Mouse (Mus musculus) neutrophil, adult 5-6 weeks (primary cell): Measurements from ENCODE around the gene Cdh6. TPM values are rescaled to one million over a fixed set of nuclear protein-coding genes. Genes with fewer than 3 reads are reported as not detected.

Source experiments
- ATAC-seq: fragments of 151-379, 151-347 bp; 2 replicates; pipeline ENCODE4 v1.8.0; 2017; ENCODE audit warnings: mild to moderate bottlenecking, moderate TSS enrichment; ENCODE audit not compliant: insufficient number of reproducible peaks, poor library complexity, low FRiP score, severe bottlenecking; ENCODE audit errors: extremely low read depth
- total RNA-seq: library from RNA; stranded (forward); fragments of 200-1000 nt; gene quantifications from 2 replicates; pipeline ENCODE4 v1.2.3, GENCODE M21; 2017

Gene Cdh6
- total RNA-seq: 0.23 TPM in 1 of 2 replicates, not detected in the other

- ATAC-seq: no peak
Measured at GRCm38 (mm10) chr15:13173071-13173778, at the start of gene Cdh6. TSS of gene Cdh6 (minus strand) at chr15:13173675.

- no peak for ATAC-seq
Measured at GRCm38 (mm10) chr15:13219727-13220454, 46.4 kb upstream of the Cdh6 start.

- no peak for ATAC-seq
Measured at GRCm38 (mm10) chr15:13217800-13218199, 44.3 kb upstream of the Cdh6 start.

- ATAC-seq: no peak
Measured at GRCm38 (mm10) chr15:13217161-13217560, 43.7 kb upstream of the Cdh6 start.

GRCm38 (mm10) chr15:13212956-13213355 is 39.5 kb upstream of the Cdh6 start:
- ATAC-seq: no peak

- no peak for ATAC-seq
Measured at GRCm38 (mm10) chr15:13212027-13212685, 38.7 kb upstream of the Cdh6 start.

- no peak for ATAC-seq
Measured at GRCm38 (mm10) chr15:13210186-13210585, 36.7 kb upstream of the Cdh6 start.

- no peak for ATAC-seq
Measured at GRCm38 (mm10) chr15:13208716-13209115, 35.2 kb upstream of the Cdh6 start.

- no peak for ATAC-seq
Measured at GRCm38 (mm10) chr15:13196237-13196636, 22.8 kb upstream of the Cdh6 start.

GRCm38 (mm10) chr15:13194048-13194447 is 20.6 kb upstream of the Cdh6 start:
- no peak for ATAC-seq

GRCm38 (mm10) chr15:13193076-13193475 is 19.6 kb upstream of the Cdh6 start:
- ATAC-seq: no peak

- no peak for ATAC-seq
Measured at GRCm38 (mm10) chr15:13183661-13184060, 10.2 kb upstream of the Cdh6 start.

GRCm38 (mm10) chr15:13181430-13181829 is 8.0 kb upstream of the Cdh6 start:
- no peak for ATAC-seq

GRCm38 (mm10) chr15:13181014-13181413 is 7.5 kb upstream of the Cdh6 start:
- ATAC-seq: no peak

GRCm38 (mm10) chr15:13175978-13176377 is 2.5 kb upstream of the Cdh6 start:
- ATAC-seq: no peak

- no peak for ATAC-seq
Measured at GRCm38 (mm10) chr15:13174618-13174980, 1.1 kb upstream of the Cdh6 start.

GRCm38 (mm10) chr15:13173840-13174617 is 554 bp upstream of the Cdh6 start:
- no peak for ATAC-seq

- ATAC-seq: no peak
Measured at GRCm38 (mm10) chr15:13172365-13173070, 957 bp downstream of the Cdh6 start.
